Mouse (Mus musculus) B cell, adult 62 days (primary cell): ENCODE measurements around the gene Batf3. TPM values are rescaled to one million over a fixed set of nuclear protein-coding genes. Genes with fewer than 3 reads are reported as not detected.

ENCODE experiments used
- total RNA-seq: library from RNA; stranded (reverse); gene quantifications from 4 replicates; pipeline ENCODE4 v1.2.4, GENCODE M21; 2023

Gene Batf3
- total RNA-seq: 1.2 to 1.6 TPM in 2 of 4 replicates, not detected in the others

GRCm38 (mm10) chr1:191097802-191098747, at the start of gene Batf3:
Gene Batf3 (plus strand): TSS chr1:191097847.

DNA sequence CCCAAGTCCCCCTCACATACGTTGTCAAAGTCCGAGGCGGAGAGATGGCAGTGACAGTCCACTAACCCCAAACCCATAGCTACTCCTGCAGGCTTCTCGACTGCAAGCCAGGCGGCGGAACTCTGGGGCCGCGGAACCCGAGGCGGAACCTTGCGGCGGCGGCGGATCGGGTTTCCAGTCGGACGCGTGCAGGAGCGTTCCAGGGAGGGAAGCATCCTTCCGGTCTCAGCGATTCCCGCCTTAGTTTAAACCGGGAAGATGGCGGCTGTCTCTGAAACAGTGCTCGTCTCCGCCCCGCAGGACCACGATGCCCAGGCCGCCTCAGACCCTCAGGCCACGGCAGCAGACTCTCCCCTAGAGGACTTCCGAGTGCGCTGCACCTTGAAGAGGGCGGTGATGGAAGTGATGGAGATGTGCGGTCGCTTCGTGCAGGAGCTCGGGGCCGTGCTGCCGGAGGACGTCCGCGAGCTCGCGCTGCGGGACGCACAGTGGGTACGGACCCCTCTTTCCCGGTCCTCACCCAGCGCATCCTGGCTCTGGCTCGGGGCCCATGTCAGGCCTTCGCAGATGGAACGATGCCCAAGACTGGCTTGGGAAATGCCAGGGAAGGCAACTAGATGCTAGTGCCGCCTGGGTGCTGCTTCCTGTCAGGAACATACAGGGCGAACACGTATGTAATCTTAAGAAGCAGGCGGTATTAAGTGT, 34.7 kb upstream of the Batf3 start, which contains the start of the genes Tatdn3 and Nsl1:
TSS of gene Tatdn3 (minus strand) at position 152 of the 705 bp plus-strand sequence.
TSS of gene Nsl1 (plus strand) at position 232 of the 705 bp plus-strand sequence.

Other genes starting within 250 kb of the Batf3 start
- gene Rps6kc1, start 186.1 kb upstream of the Batf3 start, total RNA-seq: 8.3 to 14.2 TPM (median 12.3 TPM) in 4 replicates
- gene Angel2, start 172.7 kb upstream of the Batf3 start, total RNA-seq: 71.9 to 87.4 TPM (median 81.2 TPM) in 4 replicates
- 0.39 to 1.1 TPM (median 0.61 TPM) in 4 replicates for gene Vash2, start 118.6 kb upstream of the Batf3 start, total RNA-seq
- 15.9 to 23.1 TPM (median 21.0 TPM) in 4 replicates for gene Flvcr1, start 71.7 kb upstream of the Batf3 start, total RNA-seq
- not detected in 4 replicates for gene Spata45, start 61.2 kb upstream of the Batf3 start, total RNA-seq
- gene Tatdn3, start 34.9 kb upstream of the Batf3 start, total RNA-seq: 12.3 to 14.8 TPM (median 13.4 TPM) in 4 replicates
- 0.56 to 2.7 TPM (median 2.1 TPM) in 4 replicates for gene Nsl1, start 34.8 kb upstream of the Batf3 start, total RNA-seq
- gene Fam71a, start 67.0 kb downstream of the Batf3 start, total RNA-seq: 0.51 to 0.95 TPM (median 0.66 TPM) in 3 of 4 replicates, not detected in the other
- gene Atf3, start 120.2 kb downstream of the Batf3 start, total RNA-seq: 118 to 134 TPM (median 129 TPM) in 4 replicates
- gene Nenf, start 220.3 kb downstream of the Batf3 start, total RNA-seq: 12.5 to 15.4 TPM (median 14.5 TPM) in 4 replicates
- gene Tmem206, start 228.1 kb downstream of the Batf3 start, total RNA-seq: 36.7 to 43.2 TPM (median 39.3 TPM) in 4 replicates